Mouse (Mus musculus): Measurements from ENCODE around the gene Elmo1. TPM values are rescaled to one million over a fixed set of nuclear protein-coding genes. Genes with fewer than 3 reads are reported as not detected.

The Elmo1 gene
- polyA plus RNA-seq, 1 experiment: 0.01 TPM

- no peak overlapping the region for H3K4me3 ChIP-seq (replicated peaks)
- peaks cover 59% of the 10 kb centered on the region for H3K27me3 ChIP-seq (ENCODE audit: control insufficient read depth)
- TF ChIP-seq TAL1 (IDR thresholded peaks at IDR 0.05; ENCODE audit: low read length): no peak
- no peak for TF ChIP-seq GATA1 (IDR thresholded peaks at IDR 0.05; ENCODE audit: low read length)
Measured at GRCm38 (mm10) chr13:20091604-20091926, 1.2 kb downstream of the Elmo1 start.

DNA sequence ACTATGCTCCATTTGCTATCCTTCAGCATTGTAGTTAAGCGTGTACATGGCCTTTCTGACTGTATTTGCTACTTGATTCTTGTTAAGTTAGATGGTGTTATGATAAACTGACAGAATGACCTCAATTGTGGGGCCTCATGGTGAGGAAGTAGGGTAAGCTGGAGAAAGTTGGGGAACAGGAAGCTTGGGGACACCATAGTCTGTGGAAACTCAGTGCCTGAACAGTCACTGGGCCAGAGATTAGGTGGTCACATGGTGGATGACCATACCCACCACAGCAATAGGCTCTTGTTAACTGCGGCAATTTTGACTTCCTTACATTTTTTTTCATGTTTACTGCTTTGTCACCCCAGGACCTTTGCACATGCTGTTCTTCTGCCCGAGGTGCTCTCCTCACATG is 1.9 kb downstream of the Elmo1 start:
- H3K4me3 ChIP-seq (replicated peaks): no peak overlapping the region
- H3K36me3 ChIP-seq (ENCODE audit: control insufficient read depth): no peaks in the 10 kb centered on the region
- peaks cover 2% of the 10 kb centered on the region; the same call in 1 of the 2 replicates for H3K9me3 ChIP-seq (ENCODE audit: control insufficient read depth, low read length)
- TF ChIP-seq TAL1 (IDR thresholded peaks at IDR 0.05; ENCODE audit: low read length): no peak
- TF ChIP-seq GATA1 (IDR thresholded peaks at IDR 0.05; ENCODE audit: low read length): no peak
- peaks cover 59% of the 10 kb centered on the region for H3K27me3 ChIP-seq (ENCODE audit: control insufficient read depth)
- H3K4me1 ChIP-seq (ENCODE audit: control insufficient read depth): no peaks in the 10 kb centered on the region

More at GRCm38 (mm10) chr13:20091604-20091926, 1.2 kb downstream of the Elmo1 start:
- Histone ChIP-seq H3K9me3 (ENCODE audit: control insufficient read depth, low read length) (peaks cover 2% of the 10 kb centered on the region; the same call in 1 of the 2 replicates), H3K36me3 (ENCODE audit: control insufficient read depth) (no peaks in the 10 kb centered on the region), H3K4me1 (ENCODE audit: control insufficient read depth) (no peaks in the 10 kb centered on the region)

DNA sequence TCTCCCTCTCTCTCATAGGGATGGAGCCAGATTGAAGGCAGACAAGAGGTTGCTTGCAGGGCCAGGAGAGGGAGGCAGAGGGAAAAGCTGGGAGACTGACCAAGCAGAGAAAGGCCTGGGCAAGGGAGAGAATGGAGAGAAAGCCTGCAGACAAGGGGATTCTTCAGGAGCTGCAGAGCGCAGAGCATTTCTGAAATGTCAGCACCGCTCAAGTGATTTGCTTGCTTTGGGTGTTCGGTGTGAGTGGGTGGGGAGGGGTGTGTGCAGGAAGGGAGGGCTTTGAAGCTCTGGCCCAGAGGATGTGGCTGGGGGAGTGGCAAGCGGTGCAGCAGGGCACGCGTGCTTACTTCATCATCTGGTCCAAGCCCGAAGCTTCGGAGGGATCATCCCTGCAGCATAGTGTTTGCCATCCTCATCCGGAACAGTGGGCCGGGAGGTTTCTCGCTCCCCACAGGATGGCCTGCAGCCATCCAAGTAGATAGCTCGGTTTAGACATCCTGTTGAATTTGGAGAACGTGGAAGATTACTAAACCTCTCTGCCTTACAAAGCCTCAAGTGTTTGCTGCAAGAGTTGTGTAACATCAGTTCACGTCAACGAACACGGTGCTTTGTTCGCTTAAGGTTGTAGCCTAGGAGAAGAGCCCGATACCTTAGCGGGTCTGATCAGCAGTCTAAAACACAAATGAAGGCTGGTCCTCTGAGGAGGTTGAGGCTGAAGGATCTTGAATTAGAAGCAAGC is 3.1 kb downstream of the Elmo1 start:
- Histone ChIP-seq H3K4me3 (replicated peaks) (no peak overlapping the region), H3K9me3 (ENCODE audit: control insufficient read depth, low read length) (peaks cover 2% of the 10 kb centered on the region; the same call in 1 of the 2 replicates), H3K27me3 (ENCODE audit: control insufficient read depth) (peaks cover 49% of the 10 kb centered on the region), H3K4me1 (ENCODE audit: control insufficient read depth) (no peaks in the 10 kb centered on the region), H3K36me3 (ENCODE audit: control insufficient read depth) (no peaks in the 10 kb centered on the region)
- no peak for TF ChIP-seq GATA1 (IDR thresholded peaks at IDR 0.05; ENCODE audit: low read length)
- TF ChIP-seq TAL1 (IDR thresholded peaks at IDR 0.05; ENCODE audit: low read length): no peak

- TF ChIP-seq GATA1 (IDR thresholded peaks at IDR 0.05; ENCODE audit: low read length) (no peak), TAL1 (IDR thresholded peaks at IDR 0.05; ENCODE audit: low read length) (no peak)
- Histone ChIP-seq H3K9me3 (ENCODE audit: control insufficient read depth, low read length) (peaks cover 2% of the 10 kb centered on the region; the same call in 1 of the 2 replicates), H3K27me3 (ENCODE audit: control insufficient read depth) (peaks cover 35% of the 10 kb centered on the region), H3K36me3 (ENCODE audit: control insufficient read depth) (no peaks in the 10 kb centered on the region), H3K4me1 (ENCODE audit: control insufficient read depth) (no peaks in the 10 kb centered on the region), H3K4me3 (replicated peaks) (no peak overlapping the region)
Measured at GRCm38 (mm10) chr13:20094916-20095700, 4.7 kb downstream of the Elmo1 start.

GRCm38 (mm10) chr13:20097006-20097617 is 6.7 kb downstream of the Elmo1 start:
- Histone ChIP-seq H3K27me3 (ENCODE audit: control insufficient read depth) (peaks cover 15% of the 10 kb centered on the region), H3K4me3 (replicated peaks) (no peak overlapping the region), H3K4me1 (ENCODE audit: control insufficient read depth) (no peaks in the 10 kb centered on the region), H3K9me3 (ENCODE audit: control insufficient read depth, low read length) (no peaks in the 10 kb centered on the region), H3K36me3 (ENCODE audit: control insufficient read depth) (no peaks in the 10 kb centered on the region)
- no peak for TF ChIP-seq TAL1 (IDR thresholded peaks at IDR 0.05; ENCODE audit: low read length)
- TF ChIP-seq GATA1 (IDR thresholded peaks at IDR 0.05; ENCODE audit: low read length): no peak

DNA sequence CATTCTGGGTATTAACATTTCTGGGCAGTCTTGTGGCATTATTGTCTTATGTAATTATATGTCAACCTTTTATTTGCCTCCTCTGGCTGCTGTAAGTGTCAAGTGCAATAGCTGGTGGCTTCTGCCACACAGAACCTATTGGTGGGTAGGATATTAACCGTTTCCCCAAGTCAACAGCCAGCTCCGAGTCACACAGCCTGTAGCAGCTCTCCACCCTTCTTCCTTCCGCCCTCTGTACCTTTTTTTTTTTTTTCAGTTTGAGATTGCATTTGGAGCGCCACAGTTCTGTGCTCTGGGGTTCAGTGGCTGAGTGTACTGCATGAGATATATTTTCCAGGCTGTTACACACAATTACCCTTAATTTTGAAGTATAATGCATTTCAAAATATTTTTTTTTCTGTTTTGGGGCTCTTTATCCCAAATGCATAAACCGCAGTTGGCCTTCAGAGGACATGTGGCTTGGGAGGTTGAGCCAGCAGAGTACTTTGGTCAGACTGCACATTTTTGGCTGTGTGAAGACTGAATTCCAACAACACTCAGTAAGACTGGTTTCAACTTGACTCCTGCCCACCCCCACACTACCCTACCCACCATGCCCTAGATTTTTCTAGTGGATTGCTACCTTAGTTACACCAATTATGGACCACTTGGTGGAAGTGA is 7.7 kb downstream of the Elmo1 start:
- Histone ChIP-seq H3K4me3 (replicated peaks) (no peak overlapping the region), H3K9me3 (ENCODE audit: control insufficient read depth, low read length) (no peaks in the 10 kb centered on the region), H3K4me1 (ENCODE audit: control insufficient read depth) (no peaks in the 10 kb centered on the region), H3K36me3 (ENCODE audit: control insufficient read depth) (no peaks in the 10 kb centered on the region), H3K27me3 (ENCODE audit: control insufficient read depth) (peaks cover 6% of the 10 kb centered on the region)
- TF ChIP-seq GATA1 (IDR thresholded peaks at IDR 0.05; ENCODE audit: low read length) (no peak), TAL1 (IDR thresholded peaks at IDR 0.05; ENCODE audit: low read length) (no peak)

GRCm38 (mm10) chr13:20098594-20098965 is 8.2 kb downstream of the Elmo1 start:
- TF ChIP-seq TAL1 (IDR thresholded peaks at IDR 0.05; ENCODE audit: low read length) (no peak), GATA1 (IDR thresholded peaks at IDR 0.05; ENCODE audit: low read length) (no peak)
- Histone ChIP-seq H3K4me3 (replicated peaks) (no peak overlapping the region), H3K9me3 (ENCODE audit: control insufficient read depth, low read length) (no peaks in the 10 kb centered on the region), H3K36me3 (ENCODE audit: control insufficient read depth) (no peaks in the 10 kb centered on the region), H3K4me1 (ENCODE audit: control insufficient read depth) (no peaks in the 10 kb centered on the region), H3K27me3 (ENCODE audit: control insufficient read depth) (peaks cover under 1% of the 10 kb centered on the region)

DNA sequence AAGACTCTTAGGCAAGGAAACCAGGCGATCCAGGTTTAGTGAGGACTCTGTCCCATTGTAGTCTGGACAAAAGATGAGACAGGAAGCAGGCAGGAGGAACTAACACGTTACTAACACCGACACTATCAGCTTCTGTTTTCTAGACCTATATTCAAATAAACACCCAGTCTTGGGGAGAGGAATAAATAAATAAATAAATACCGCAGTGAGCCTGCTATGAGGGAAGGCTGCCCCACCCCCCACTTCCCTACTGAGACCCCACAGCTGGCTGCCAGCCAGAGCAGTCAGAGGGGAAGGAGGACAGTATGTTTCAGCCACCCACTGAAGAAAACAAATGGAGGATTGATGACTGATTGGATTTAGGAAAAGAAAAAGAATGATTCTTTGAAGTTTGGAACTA is 9.2 kb downstream of the Elmo1 start:
- Histone ChIP-seq H3K4me1 (ENCODE audit: control insufficient read depth) (no peaks in the 10 kb centered on the region), H3K27me3 (ENCODE audit: control insufficient read depth) (no peaks in the 10 kb centered on the region), H3K4me3 (replicated peaks) (no peak overlapping the region), H3K9me3 (ENCODE audit: control insufficient read depth, low read length) (no peaks in the 10 kb centered on the region), H3K36me3 (ENCODE audit: control insufficient read depth) (no peaks in the 10 kb centered on the region)
- TF ChIP-seq GATA1 (IDR thresholded peaks at IDR 0.05; ENCODE audit: low read length): no peak
- TF ChIP-seq TAL1 (IDR thresholded peaks at IDR 0.05; ENCODE audit: low read length): no peak
